Mouse (Mus musculus): ENCODE measurements around the gene Bgn. TPM values are rescaled to one million over a fixed set of nuclear protein-coding genes. Genes with fewer than 3 reads are reported as not detected.

The Bgn gene
- polyA plus RNA-seq, 1 experiment from 2014 or later = 36.4 TPM

- H3K27ac ChIP-seq (replicated peaks; ENCODE audit: low read depth, low read length) = peak overlapping the region; percentile 83
- H3K36me3 ChIP-seq (replicated peaks; ENCODE audit: control insufficient read depth, insufficient read depth, low read depth, low read length) = no peaks in the 10 kb centered on the region
- H3K4me2 ChIP-seq (ENCODE audit: low read depth, low read length) = no peak overlapping the region
- H3K9me3 ChIP-seq (replicated peaks; ENCODE audit: control insufficient read depth, low read length) = no peaks in the 10 kb centered on the region
- H3K4me3 ChIP-seq (ENCODE audit: low read depth, low read length) = no peak overlapping the region
- 49% methylated on average over 3 of the region's 3 CpGs for WGBS
- H3K9ac ChIP-seq (replicated peaks; ENCODE audit: low read length) = no peak overlapping the region
- no peaks in the 10 kb centered on the region for H3K27me3 ChIP-seq (ENCODE audit: control insufficient read depth, insufficient read depth, low read length)
- H3K4me1 ChIP-seq (ENCODE audit: control insufficient read depth, insufficient read depth, low read length) = no peaks in the 10 kb centered on the region
- DNase-seq (ENCODE audit: low spot score) (no peak), ATAC-seq (replicated peaks; ENCODE audit: insufficient number of reproducible peaks, low FRiP score, low TSS enrichment, low read depth) (no peak)
Measured at GRCm38 (mm10) chrX:73468330-73468729, 15.1 kb upstream of the Bgn start.

- H3K9ac ChIP-seq (replicated peaks; ENCODE audit: low read length) = no peak overlapping the region
- H3K27me3 ChIP-seq (ENCODE audit: control insufficient read depth, insufficient read depth, low read length) = no peaks in the 10 kb centered on the region
- H3K27ac ChIP-seq (replicated peaks; ENCODE audit: low read depth, low read length) = peak overlapping the region; percentile 83; the same call in 1 of the 2 replicates
- WGBS = 18% methylated on average over 1 of the region's 1 CpGs
- no peak overlapping the region for H3K4me2 ChIP-seq (ENCODE audit: low read depth, low read length)
- DNase-seq (ENCODE audit: low spot score) (no peak), ATAC-seq (replicated peaks; ENCODE audit: insufficient number of reproducible peaks, low FRiP score, low TSS enrichment, low read depth) (no peak)
- no peaks in the 10 kb centered on the region for H3K9me3 ChIP-seq (replicated peaks; ENCODE audit: control insufficient read depth, low read length)
- no peaks in the 10 kb centered on the region for H3K4me1 ChIP-seq (ENCODE audit: control insufficient read depth, insufficient read depth, low read length)
- H3K36me3 ChIP-seq (replicated peaks; ENCODE audit: control insufficient read depth, insufficient read depth, low read depth, low read length) = no peaks in the 10 kb centered on the region
- no peak overlapping the region for H3K4me3 ChIP-seq (ENCODE audit: low read depth, low read length)
Measured at GRCm38 (mm10) chrX:73468752-73469151, 14.7 kb upstream of the Bgn start.

GRCm38 (mm10) chrX:73471764-73472163 is 11.6 kb upstream of the Bgn start:
- Histone ChIP-seq H3K4me1 (ENCODE audit: control insufficient read depth, insufficient read depth, low read length) (no peaks in the 10 kb centered on the region), H3K4me2 (ENCODE audit: low read depth, low read length) (no peak overlapping the region), H3K36me3 (replicated peaks; ENCODE audit: control insufficient read depth, insufficient read depth, low read depth, low read length) (no peaks in the 10 kb centered on the region), H3K27ac (replicated peaks; ENCODE audit: low read depth, low read length) (no peak overlapping the region), H3K9me3 (replicated peaks; ENCODE audit: control insufficient read depth, low read length) (no peaks in the 10 kb centered on the region), H3K27me3 (ENCODE audit: control insufficient read depth, insufficient read depth, low read length) (no peaks in the 10 kb centered on the region), H3K4me3 (ENCODE audit: low read depth, low read length) (no peak overlapping the region), H3K9ac (replicated peaks; ENCODE audit: low read length) (no peak overlapping the region)
- 89% methylated on average over 3 of the region's 3 CpGs for WGBS
- DNase-seq (ENCODE audit: low spot score) (no peak), ATAC-seq (replicated peaks; ENCODE audit: insufficient number of reproducible peaks, low FRiP score, low TSS enrichment, low read depth) (no peak)

DNA sequence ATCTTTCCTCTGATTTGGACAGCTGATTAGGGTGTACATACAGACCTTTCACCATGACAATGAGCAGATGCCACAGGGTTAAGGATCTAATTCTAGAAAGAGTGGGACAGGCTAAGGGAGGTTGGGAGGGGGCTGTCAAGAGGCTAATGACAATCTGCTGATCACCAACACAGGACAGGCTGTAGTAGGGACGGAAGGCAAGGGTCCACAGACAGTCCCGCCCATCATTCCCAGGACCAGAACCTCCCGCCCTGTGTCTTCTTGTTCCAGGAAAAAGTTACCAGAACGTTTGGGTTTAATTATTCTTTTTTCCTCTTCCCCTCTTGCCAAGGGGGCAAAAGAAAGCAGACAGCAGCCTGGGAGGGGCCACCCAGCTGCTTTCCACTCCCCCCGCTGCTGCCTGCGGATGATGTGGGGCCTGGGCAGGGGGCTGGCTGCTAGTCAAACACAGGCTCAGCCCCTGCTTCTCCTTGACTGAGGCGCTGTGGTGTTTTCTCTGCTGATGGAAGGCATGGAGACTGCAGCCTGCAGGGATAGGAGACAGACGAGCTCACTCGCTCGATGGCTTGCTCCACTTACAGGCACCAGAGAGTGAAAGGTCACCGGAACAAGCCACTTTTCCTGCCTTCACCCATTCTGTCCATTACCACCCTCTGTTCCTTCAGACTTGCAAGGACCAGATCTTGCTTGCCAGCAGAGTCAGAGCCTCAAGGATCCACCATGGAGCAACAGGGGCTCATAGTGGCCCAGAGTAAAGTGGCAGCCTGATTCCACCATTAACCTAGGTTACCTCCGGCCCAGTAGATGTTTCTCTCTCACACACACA is 8.8 kb upstream of the Bgn start:
- Histone ChIP-seq H3K9ac (replicated peaks; ENCODE audit: low read length) (no peak overlapping the region), H3K27me3 (ENCODE audit: control insufficient read depth, insufficient read depth, low read length) (no peaks in the 10 kb centered on the region), H3K27ac (replicated peaks; ENCODE audit: low read depth, low read length) (0 out of 2 replicates have a peak overlapping the region, but pooled peaks have one; percentile 41), H3K4me2 (ENCODE audit: low read depth, low read length) (no peak overlapping the region), H3K9me3 (replicated peaks; ENCODE audit: control insufficient read depth, low read length) (no peaks in the 10 kb centered on the region), H3K4me3 (ENCODE audit: low read depth, low read length) (no peak overlapping the region), H3K36me3 (replicated peaks; ENCODE audit: control insufficient read depth, insufficient read depth, low read depth, low read length) (no peaks in the 10 kb centered on the region), H3K4me1 (ENCODE audit: control insufficient read depth, insufficient read depth, low read length) (no peaks in the 10 kb centered on the region)
- DNase-seq (ENCODE audit: low spot score) (peak; percentile 28), ATAC-seq (replicated peaks; ENCODE audit: insufficient number of reproducible peaks, low FRiP score, low TSS enrichment, low read depth) (no peak)
- 40% methylated on average over 12 of the region's 12 CpGs for whole genome bisulfite sequencing

- Histone ChIP-seq H3K4me1 (ENCODE audit: control insufficient read depth, insufficient read depth, low read length) (no peaks in the 10 kb centered on the region), H3K4me2 (ENCODE audit: low read depth, low read length) (no peak overlapping the region), H3K36me3 (replicated peaks; ENCODE audit: control insufficient read depth, insufficient read depth, low read depth, low read length) (no peaks in the 10 kb centered on the region), H3K4me3 (ENCODE audit: low read depth, low read length) (no peak overlapping the region), H3K27ac (replicated peaks; ENCODE audit: low read depth, low read length) (no peak overlapping the region), H3K9ac (replicated peaks; ENCODE audit: low read length) (no peak overlapping the region), H3K9me3 (replicated peaks; ENCODE audit: control insufficient read depth, low read length) (no peaks in the 10 kb centered on the region), H3K27me3 (ENCODE audit: control insufficient read depth, insufficient read depth, low read length) (no peaks in the 10 kb centered on the region)
- 92% methylated on average over 1 of the region's 1 CpGs for WGBS
- ATAC-seq (replicated peaks; ENCODE audit: insufficient number of reproducible peaks, low FRiP score, low TSS enrichment, low read depth) (no peak), DNase-seq (ENCODE audit: low spot score) (no peak)
Measured at GRCm38 (mm10) chrX:73475658-73476256, 7.6 kb upstream of the Bgn start.

DNA sequence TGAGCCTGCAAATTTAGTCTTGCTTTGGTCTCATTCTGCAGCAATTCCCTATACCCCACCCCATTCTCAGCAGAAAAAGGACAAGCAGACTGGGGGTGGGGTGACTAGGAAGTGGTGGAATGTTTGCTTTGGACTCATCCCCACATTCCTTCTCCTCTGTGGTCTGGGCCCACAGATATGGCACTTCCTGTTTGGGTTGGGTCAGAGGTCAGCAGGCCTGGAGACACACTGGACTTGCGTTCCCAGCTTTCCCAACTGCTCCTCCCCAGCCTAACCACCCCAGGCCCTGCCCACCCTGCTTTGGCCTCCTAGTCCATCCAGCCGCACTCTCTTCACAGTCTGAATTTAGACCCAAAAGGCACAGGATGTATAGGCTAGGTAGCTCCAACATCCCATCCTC is 6.8 kb upstream of the Bgn start:
- no peak overlapping the region for H3K27ac ChIP-seq (replicated peaks; ENCODE audit: low read depth, low read length)
- no peaks in the 10 kb centered on the region for H3K36me3 ChIP-seq (replicated peaks; ENCODE audit: control insufficient read depth, insufficient read depth, low read depth, low read length)
- no peaks in the 10 kb centered on the region for H3K9me3 ChIP-seq (replicated peaks; ENCODE audit: control insufficient read depth, low read length)
- WGBS = 39% methylated on average over 2 of the region's 2 CpGs
- H3K4me3 ChIP-seq (ENCODE audit: low read depth, low read length) = no peak overlapping the region
- DNase-seq (ENCODE audit: low spot score) = no peak
- H3K4me2 ChIP-seq (ENCODE audit: low read depth, low read length) = no peak overlapping the region
- H3K27me3 ChIP-seq (ENCODE audit: control insufficient read depth, insufficient read depth, low read length) = no peaks in the 10 kb centered on the region
- H3K4me1 ChIP-seq (ENCODE audit: control insufficient read depth, insufficient read depth, low read length) = no peaks in the 10 kb centered on the region
- no peak for ATAC-seq (replicated peaks; ENCODE audit: insufficient number of reproducible peaks, low FRiP score, low TSS enrichment, low read depth)
- H3K9ac ChIP-seq (replicated peaks; ENCODE audit: low read length) = no peak overlapping the region

DNA sequence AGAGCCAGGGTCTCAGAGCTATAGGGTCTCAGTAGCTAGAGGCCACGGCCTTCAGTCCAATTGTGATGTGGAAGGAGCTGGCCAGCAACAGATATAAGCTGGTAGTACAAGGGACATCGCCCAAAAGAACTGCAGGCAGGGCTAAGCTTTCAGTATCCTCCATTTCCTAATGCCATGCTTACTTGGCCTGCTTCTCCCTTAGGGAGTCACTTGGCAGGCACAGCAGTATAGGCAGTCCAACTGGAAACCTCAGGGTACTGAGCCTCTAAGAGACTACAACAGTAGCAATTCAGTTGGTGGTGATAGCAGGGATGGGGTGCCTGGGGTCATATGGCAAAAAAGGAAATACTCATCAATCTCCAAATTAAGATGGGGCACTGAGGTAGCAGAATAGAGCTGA is 5.9 kb upstream of the Bgn start:
- Histone ChIP-seq H3K27ac (replicated peaks; ENCODE audit: low read depth, low read length) (no peak overlapping the region), H3K4me1 (ENCODE audit: control insufficient read depth, insufficient read depth, low read length) (no peaks in the 10 kb centered on the region), H3K4me3 (ENCODE audit: low read depth, low read length) (no peak overlapping the region), H3K9ac (replicated peaks; ENCODE audit: low read length) (no peak overlapping the region), H3K9me3 (replicated peaks; ENCODE audit: control insufficient read depth, low read length) (no peaks in the 10 kb centered on the region), H3K36me3 (replicated peaks; ENCODE audit: control insufficient read depth, insufficient read depth, low read depth, low read length) (no peaks in the 10 kb centered on the region), H3K27me3 (ENCODE audit: control insufficient read depth, insufficient read depth, low read length) (no peaks in the 10 kb centered on the region), H3K4me2 (ENCODE audit: low read depth, low read length) (no peak overlapping the region)
- 81% methylated on average over 2 of the region's 2 CpGs for WGBS
- ATAC-seq (replicated peaks; ENCODE audit: insufficient number of reproducible peaks, low FRiP score, low TSS enrichment, low read depth) (no peak), DNase-seq (ENCODE audit: low spot score) (no peak)

DNA sequence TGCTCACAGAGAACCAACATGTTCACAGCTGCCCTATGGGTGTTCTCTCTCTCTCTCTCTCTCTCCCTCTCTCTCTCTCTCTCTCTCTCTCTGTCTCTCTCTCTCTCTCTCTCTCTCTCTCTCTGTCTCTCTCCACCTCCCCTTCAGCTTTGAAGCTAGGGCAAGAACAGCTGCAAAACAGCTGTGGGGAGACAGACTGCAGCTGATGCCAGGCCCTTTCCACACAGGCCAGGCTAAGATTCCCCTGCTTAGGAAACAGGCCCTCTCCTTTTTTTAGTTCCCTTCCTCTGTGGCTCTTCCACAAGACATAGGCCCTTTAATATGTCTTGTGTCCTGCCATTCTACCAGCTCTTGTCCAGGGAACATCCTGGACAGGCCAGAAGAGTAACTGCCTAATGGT is 3.7 kb upstream of the Bgn start:
- H3K4me1 ChIP-seq (ENCODE audit: control insufficient read depth, insufficient read depth, low read length) = no peaks in the 10 kb centered on the region
- H3K4me2 ChIP-seq (ENCODE audit: low read depth, low read length) = no peak overlapping the region
- ATAC-seq (replicated peaks; ENCODE audit: insufficient number of reproducible peaks, low FRiP score, low TSS enrichment, low read depth) = no peak
- no peak overlapping the region for H3K4me3 ChIP-seq (ENCODE audit: low read depth, low read length)
- no peak for DNase-seq (ENCODE audit: low spot score)
- no peaks in the 10 kb centered on the region for H3K9me3 ChIP-seq (replicated peaks; ENCODE audit: control insufficient read depth, low read length)
- H3K36me3 ChIP-seq (replicated peaks; ENCODE audit: control insufficient read depth, insufficient read depth, low read depth, low read length) = no peaks in the 10 kb centered on the region
- no peak overlapping the region for H3K9ac ChIP-seq (replicated peaks; ENCODE audit: low read length)
- no peak overlapping the region for H3K27ac ChIP-seq (replicated peaks; ENCODE audit: low read depth, low read length)
- H3K27me3 ChIP-seq (ENCODE audit: control insufficient read depth, insufficient read depth, low read length) = no peaks in the 10 kb centered on the region

Measured in embryonic facial prominence, embryonic 11.5 days (tissue).